Comparison of ENCODE assay signal across 10 mouse cellular contexts in the genomic region with DNA sequence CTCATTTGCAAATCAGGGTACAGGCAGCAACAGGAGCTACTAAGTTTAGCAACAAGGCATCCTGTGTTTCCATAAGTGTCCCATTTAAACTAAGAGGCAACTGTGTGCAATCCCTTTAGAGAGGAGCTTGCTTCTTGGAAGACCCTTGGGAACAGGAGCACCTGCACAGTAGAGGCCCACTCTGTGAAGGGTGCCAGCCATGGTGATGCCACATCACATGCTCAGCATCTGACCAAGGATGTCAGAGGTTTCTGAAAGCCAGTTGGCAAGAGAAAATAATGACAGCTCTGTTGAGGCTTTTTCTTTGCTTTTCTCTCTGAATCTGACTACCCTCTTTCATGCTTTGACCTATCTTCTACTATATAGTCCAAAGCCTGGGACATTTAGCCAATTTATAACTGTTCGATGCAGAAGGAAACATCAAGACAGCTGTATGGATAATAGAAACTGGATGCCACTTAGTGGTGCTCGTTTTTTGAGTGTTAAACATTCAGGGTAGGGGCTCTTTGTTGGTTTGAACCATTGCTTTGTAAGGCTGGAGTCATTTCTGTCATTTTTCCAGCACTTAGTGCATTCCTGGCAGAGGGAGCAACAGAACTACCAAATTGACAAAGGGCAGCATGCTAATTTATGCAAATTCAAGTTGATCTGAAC.
DNase-seq lines count a peak whose midpoint lies in the region; ATAC-seq and TF ChIP-seq lines count a peak whose summit lies in the region.
"Had no signal": no experiment of that assay in that cellular context is flagged by ENCODE, and none has a peak within 500 bp of the region (broad histone marks: within the 10 kb centered on the region; RNA-seq: fewer than 3 reads in every experiment).

No protein-coding gene starts in this region.

- H3K36me3 ChIP-seq in forebrain, embryonic 15.5 days = no peaks in the 10 kb centered on the region
- H3K36me3 ChIP-seq in forebrain, embryonic 10.5 days (replicated peaks) = no peaks in the 10 kb centered on the region
- no peaks in the 10 kb centered on the region for H3K36me3 ChIP-seq in midbrain, embryonic 16.5 days (ENCODE audit: control insufficient read depth, insufficient read depth, low read length)
- no peaks in the 10 kb centered on the region for H3K36me3 ChIP-seq in midbrain, embryonic 13.5 days
- H3K36me3 ChIP-seq in hindbrain, postnatal 0 days (ENCODE audit: insufficient read depth, low read length) = no peaks in the 10 kb centered on the region

- 11% methylated on average over 2 of the region's 2 CpGs for WGBS in forebrain, embryonic 15.5 days
- 75% methylated on average over 2 of the region's 2 CpGs for WGBS in forebrain, embryonic 10.5 days
- 63% methylated on average over 2 of the region's 2 CpGs for WGBS in midbrain, embryonic 16.5 days
- 59% methylated on average over 2 of the region's 2 CpGs for WGBS in midbrain, embryonic 13.5 days
- WGBS in hindbrain, postnatal 0 days = 41% methylated on average over 2 of the region's 2 CpGs

- no peak for DNase-seq in forebrain, embryonic 10.5 days (ENCODE audit: extremely low spot score, low spot score)
- peak; percentile 72 for DNase-seq in hindbrain, postnatal 0 days (ENCODE audit: low spot score)
- DNase-seq in neural tube, embryonic 10.5 days (ENCODE audit: extremely low spot score, low spot score) = no peak
- DNase-seq in lung, adult 18-20 months = no peak
- DNase-seq: kidney, adult 11 months; kidney, postnatal 36 days; lung, adult 2 months had no signal

- no peak overlapping the region for H3K4me2 ChIP-seq in forebrain, embryonic 15.5 days (replicated peaks)
- H3K4me2 ChIP-seq in midbrain, embryonic 16.5 days (ENCODE audit: low read length) = no peak overlapping the region
- H3K4me2 ChIP-seq in midbrain, embryonic 13.5 days (replicated peaks) = no peak overlapping the region
- H3K4me2 ChIP-seq in hindbrain, postnatal 0 days (ENCODE audit: low read depth, low read length) = no peak overlapping the region

- peak; percentile 89 for ATAC-seq in forebrain, embryonic 15.5 days (replicated peaks)
- peak; percentile 68 for ATAC-seq in midbrain, embryonic 16.5 days
- no peak for ATAC-seq in midbrain, embryonic 13.5 days
- ATAC-seq in hindbrain, postnatal 0 days = peak; percentile 90

- H3K9ac ChIP-seq in forebrain, embryonic 15.5 days (replicated peaks) = no peak overlapping the region
- no peak overlapping the region for H3K9ac ChIP-seq in midbrain, embryonic 16.5 days (ENCODE audit: low read depth, low read length)
- H3K9ac ChIP-seq in midbrain, embryonic 13.5 days (replicated peaks) = no peak overlapping the region
- H3K9ac ChIP-seq in hindbrain, postnatal 0 days (replicated peaks; ENCODE audit: low read length) = no peak overlapping the region

- H3K27ac ChIP-seq in forebrain, embryonic 15.5 days (replicated peaks) = peak overlapping the region; percentile 56
- H3K27ac ChIP-seq in forebrain, embryonic 10.5 days = no peak overlapping the region
- H3K27ac ChIP-seq in midbrain, embryonic 16.5 days (ENCODE audit: low read length) = no peak overlapping the region
- H3K27ac ChIP-seq in midbrain, embryonic 13.5 days = no peak overlapping the region
- H3K27ac ChIP-seq in hindbrain, postnatal 0 days = peak overlapping the region; percentile 12; the same call in 1 of the 2 replicates

- no peak overlapping the region for H3K4me3 ChIP-seq in forebrain, embryonic 15.5 days
- H3K4me3 ChIP-seq in forebrain, embryonic 10.5 days = no peak overlapping the region
- no peak overlapping the region for H3K4me3 ChIP-seq in midbrain, embryonic 16.5 days (ENCODE audit: low read depth, low read length)
- no peak overlapping the region for H3K4me3 ChIP-seq in midbrain, embryonic 13.5 days (replicated peaks)
- H3K4me3 ChIP-seq in hindbrain, postnatal 0 days (ENCODE audit: low read length) = no peak overlapping the region

- TF ChIP-seq CTCF in hindbrain, postnatal 0 days (IDR thresholded peaks at IDR 0.05; ENCODE audit: low read depth) = no peak

- H3K9me3 ChIP-seq in forebrain, embryonic 15.5 days = no peaks in the 10 kb centered on the region
- no peaks in the 10 kb centered on the region for H3K9me3 ChIP-seq in forebrain, embryonic 10.5 days
- no peaks in the 10 kb centered on the region for H3K9me3 ChIP-seq in midbrain, embryonic 16.5 days (replicated peaks; ENCODE audit: control insufficient read depth, low read length, poor library complexity, severe bottlenecking)
- no peaks in the 10 kb centered on the region for H3K9me3 ChIP-seq in midbrain, embryonic 13.5 days
- H3K9me3 ChIP-seq in hindbrain, postnatal 0 days (ENCODE audit: low read length) = no peaks in the 10 kb centered on the region

- H3K4me1 ChIP-seq in forebrain, embryonic 15.5 days = peaks cover 8% of the 10 kb centered on the region
- no peaks in the 10 kb centered on the region for H3K4me1 ChIP-seq in forebrain, embryonic 10.5 days
- no peaks in the 10 kb centered on the region for H3K4me1 ChIP-seq in midbrain, embryonic 16.5 days (ENCODE audit: control insufficient read depth, insufficient read depth, low read length)
- 0 out of 2 replicates have a peak, but pooled peaks cover 4% of the 10 kb centered on the region for H3K4me1 ChIP-seq in midbrain, embryonic 13.5 days (replicated peaks)
- H3K4me1 ChIP-seq in hindbrain, postnatal 0 days (ENCODE audit: insufficient read depth, low read length) = no peaks in the 10 kb centered on the region

- no peaks in the 10 kb centered on the region for H3K27me3 ChIP-seq in forebrain, embryonic 15.5 days
- H3K27me3 ChIP-seq in forebrain, embryonic 10.5 days (ENCODE audit: poor library complexity, severe bottlenecking) = no peaks in the 10 kb centered on the region
- no peaks in the 10 kb centered on the region for H3K27me3 ChIP-seq in midbrain, embryonic 16.5 days (ENCODE audit: control insufficient read depth, insufficient read depth, low read depth, low read length)
- no peaks in the 10 kb centered on the region for H3K27me3 ChIP-seq in midbrain, embryonic 13.5 days
- no peaks in the 10 kb centered on the region for H3K27me3 ChIP-seq in hindbrain, postnatal 0 days (ENCODE audit: insufficient read depth, low read length)

Comparison
In these comparisons a context has a peak if more than half of its experiments do, and no peak if none do; other contexts are left out.
1. H3K27ac ChIP-seq: peak in forebrain, embryonic 15.5 days (single experiment) and hindbrain, postnatal 0 days (single experiment); none in forebrain, embryonic 10.5 days (single experiment), midbrain, embryonic 16.5 days (single experiment) and midbrain, embryonic 13.5 days (single experiment).